Mouse (Mus musculus): Measurements from ENCODE around the gene Gm49396.

DNA sequence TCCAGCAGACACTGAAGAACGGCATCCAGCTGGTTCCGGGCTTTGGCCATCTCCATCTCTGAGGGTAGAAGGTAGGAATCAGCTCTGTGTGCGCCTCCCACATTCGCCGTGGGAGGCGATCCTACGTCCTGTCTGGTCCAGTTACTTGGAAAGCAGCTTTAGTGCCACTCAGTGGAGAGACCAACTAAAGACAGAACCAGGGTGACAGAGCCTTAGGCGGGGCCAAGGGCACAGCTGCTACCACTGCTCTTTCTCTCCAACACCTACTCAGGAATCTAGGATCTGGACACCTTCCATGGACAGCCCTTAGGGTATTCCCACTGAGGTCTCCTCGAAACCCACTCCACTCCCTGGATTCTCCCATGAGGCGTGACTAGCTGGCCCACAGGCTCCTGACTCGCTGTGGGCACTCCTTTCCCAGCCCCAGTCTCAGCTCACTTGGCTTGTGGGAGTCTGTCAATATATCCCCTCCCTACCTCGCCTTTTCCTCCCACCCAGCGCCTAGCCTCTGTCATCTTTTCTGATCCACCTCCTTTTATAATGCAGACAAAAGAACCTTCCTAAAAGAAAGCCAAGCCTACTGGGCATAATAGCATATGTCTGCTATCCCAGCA lies 5.1 kb upstream of the Gm49396 start:
- TF ChIP-seq POLR2A (IDR thresholded peaks at IDR 0.05; ENCODE audit: insufficient read depth, low read depth, low read length) = no peak
- no peak for TF ChIP-seq CTCF (IDR thresholded peaks at IDR 0.05; ENCODE audit: insufficient read depth, low read depth, low read length)

All from olfactory bulb, adult 2 months (tissue).